Mouse (Mus musculus): ENCODE results near the gene Fhl2.
"Not testable (repeated sequence)": the region's sequence is repeated elsewhere in the genome, so short reads cannot be mapped to it uniquely, and the experiment has no call there.

Gene Fhl2

DNA sequence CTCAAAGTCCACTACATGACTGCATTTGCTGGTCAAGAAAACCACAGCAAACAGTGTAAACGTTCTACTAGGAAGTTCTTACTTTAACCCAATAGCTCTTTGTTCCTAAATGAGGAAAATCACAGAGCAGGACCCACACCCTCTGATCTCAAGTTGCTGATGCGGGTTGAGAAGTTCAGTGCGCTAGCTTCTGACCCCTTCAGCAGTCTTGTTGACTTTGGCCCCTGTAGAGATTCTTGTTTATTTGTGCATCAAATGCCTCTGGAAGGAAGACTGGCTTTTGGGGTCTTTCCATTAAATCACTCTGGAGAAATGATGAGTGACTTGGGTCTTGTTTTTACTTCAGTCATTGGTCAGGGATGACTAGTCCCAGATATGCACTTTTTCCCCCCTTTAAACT, 46.6 kb downstream of the Fhl2 start:
- DNase-seq (ENCODE audit: low spot score) = no peak

DNA sequence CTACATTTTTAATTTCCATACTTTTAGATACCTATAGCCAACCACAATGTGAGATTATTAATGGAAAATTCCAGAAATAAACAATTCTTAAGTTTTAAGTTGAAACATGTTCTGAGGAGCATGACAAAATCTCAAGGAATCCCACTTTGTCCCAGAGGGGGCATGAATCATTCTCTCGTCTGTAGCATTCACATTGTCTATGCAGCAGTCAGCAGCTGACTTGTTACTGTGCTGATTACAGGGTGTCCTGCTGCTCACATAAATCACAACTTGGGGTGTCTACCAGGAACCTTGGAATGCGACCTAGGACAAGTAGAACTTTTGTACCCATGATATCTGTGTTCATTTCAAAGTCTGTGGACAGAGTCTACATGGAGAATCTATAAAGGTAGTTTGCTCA, 49.3 kb downstream of the Fhl2 start:
- DNase-seq (ENCODE audit: low spot score) = no peak

DNA sequence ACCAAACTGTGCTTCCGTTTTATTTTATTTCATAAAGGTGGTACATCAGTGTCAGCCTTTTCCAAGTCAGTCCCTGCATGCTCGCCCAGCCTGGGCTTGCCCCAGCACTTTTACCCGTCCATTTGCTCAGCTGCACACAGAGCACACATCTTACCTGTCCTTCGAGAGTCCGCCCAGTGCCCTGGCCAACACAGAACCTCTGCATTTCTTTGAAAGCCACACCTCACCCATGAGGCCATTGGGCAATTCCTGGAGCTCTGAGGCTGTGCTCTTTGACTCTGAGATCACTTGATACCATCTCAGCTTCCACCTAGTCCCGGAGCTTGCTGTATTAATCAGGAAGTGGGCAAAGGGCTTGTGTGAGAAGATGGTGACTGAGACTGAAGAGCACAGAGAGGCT, 51.4 kb downstream of the Fhl2 start:
- DNase-seq (ENCODE audit: low spot score) = no peak

DNA sequence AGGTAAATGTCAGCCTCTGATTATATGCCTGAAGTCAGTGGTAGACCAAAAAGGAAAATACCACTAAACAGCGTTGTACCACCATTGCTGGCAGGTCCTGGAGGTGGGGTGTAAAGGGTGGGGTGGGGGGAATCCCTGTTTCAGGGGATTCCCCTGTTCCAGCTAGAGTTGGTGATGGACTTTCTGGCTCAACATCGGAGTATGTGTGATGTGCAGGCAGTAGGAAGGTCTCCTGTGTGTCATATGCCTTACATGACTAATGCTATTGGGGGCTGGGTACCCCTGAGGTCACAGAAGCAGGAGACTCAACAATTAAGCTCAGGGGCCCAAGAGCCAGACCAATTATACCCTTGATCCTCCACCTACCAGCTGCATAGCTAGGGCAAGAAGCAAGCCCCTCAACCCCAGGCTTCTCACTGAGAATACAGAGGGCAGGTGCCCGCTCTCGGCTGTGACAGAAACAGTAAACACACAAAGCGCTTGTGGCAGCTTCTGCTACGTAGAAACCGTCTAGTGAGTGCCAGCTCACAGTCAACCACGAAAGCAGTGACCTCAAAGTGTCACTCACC, 52.4 kb downstream of the Fhl2 start:
- no peak for DNase-seq (ENCODE audit: low spot score)

DNA sequence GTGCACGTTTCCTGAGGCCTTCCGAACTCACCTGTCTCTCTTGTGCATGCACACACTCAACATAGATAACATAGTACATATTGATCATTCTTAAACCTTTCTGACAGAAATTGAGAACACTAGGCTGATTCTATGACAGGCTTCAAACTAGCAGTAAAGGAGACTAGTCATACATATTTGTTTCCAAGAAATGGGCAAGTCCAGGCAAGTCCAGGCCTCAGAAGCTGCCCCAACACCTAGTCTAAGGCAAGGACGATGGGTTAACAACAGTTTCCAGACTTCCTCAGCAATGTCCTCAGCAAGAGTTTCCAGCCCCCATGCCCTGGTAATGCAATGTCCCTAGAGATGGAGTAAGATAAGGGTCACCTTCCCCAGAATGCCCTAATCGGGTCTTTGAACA, 53.0 kb downstream of the Fhl2 start:
- no peak for DNase-seq (ENCODE audit: low spot score)

DNA sequence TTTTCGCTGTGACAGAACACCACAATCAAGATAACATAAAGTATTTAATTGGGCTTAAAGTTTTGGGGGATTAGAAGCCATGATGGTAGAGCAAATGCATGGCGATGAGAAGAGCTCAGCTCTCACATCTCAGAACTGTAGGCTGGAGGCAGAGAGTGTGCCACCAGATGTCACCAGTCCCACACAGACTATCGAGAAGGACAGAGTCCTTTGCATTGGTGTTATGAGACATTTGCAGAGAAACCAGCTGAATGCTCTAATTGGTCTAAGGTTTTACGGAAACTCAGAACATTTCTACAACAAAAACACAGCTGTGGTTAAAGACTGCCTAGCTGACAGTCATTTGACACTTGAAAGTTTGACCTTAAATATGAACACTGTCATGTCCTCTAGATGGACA, 53.5 kb downstream of the Fhl2 start:
- DNase-seq (ENCODE audit: low spot score) = no peak

DNA sequence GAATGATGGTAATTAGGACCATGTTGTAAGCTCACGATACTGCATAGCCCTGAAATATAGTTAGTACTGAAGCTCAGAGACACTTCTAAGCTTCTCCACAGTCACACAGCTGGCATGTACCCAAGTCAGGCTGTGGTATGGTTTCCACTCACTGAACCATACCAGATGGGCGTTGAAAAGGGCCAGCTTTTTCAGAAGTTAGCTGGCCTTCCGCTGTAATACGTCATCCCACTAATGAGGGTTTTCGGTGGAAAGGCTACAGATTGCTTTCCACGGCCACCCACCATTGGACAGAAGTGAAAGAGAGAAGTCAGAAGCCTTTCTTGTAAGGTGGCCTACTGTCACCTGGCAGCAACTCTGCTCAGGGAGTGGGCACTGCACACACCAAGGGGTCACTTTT, 53.9 kb downstream of the Fhl2 start:
- DNase-seq (ENCODE audit: low spot score) = no peak

DNA sequence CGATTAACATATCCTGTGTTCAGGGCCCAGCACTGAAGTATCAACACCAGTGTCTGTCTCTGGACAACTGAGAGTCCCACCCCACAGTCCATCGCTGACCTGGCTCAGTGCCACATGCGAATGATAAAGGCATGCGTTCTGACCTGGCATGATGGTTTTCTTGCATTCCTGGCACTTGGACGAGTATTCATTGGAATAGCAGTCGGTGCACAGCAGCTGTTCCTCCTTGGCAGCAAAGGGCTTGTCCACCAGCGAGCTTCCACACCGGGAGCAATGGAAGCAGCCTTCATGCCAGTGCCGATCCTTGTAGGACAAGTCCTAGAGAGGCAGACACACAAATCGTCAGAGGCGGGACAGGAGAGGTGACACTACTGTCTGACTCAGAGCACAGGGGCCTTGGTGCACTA, 55.2 kb downstream of the Fhl2 start:
- no peak for DNase-seq (ENCODE audit: low spot score)

DNA sequence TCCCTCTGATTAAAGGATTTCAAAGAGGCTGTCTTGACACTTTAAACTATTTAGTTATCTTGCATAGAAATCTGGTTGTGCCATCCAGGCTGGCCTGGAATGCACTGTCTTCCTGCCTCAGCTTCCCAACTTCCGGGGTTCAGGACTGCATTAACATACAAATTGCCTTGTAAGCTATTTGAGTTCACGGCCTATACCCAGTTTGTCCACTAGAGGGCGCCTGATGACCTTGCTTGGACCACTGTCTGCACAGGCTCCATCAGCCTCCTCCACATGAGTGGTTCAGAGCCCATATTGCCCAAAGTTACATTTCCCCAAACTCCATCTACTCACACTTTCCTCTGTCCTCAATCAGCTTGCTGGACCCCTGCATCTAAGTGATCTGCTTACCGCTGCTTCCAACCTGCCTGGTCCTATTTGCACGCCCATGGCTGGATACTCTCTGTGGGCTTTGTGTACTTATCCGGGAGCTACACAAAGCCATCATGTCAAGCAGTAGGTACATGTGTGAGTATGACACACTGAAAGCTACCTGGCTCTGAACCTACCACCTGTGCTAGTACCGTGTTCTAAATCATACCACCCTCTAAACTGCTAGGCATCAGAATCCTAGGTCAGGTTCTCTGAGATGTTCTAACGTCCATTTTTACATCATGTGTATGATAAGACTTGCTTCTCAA, 57.1 kb downstream of the Fhl2 start:
- DNase-seq (ENCODE audit: low spot score) = peak; percentile 93

DNA sequence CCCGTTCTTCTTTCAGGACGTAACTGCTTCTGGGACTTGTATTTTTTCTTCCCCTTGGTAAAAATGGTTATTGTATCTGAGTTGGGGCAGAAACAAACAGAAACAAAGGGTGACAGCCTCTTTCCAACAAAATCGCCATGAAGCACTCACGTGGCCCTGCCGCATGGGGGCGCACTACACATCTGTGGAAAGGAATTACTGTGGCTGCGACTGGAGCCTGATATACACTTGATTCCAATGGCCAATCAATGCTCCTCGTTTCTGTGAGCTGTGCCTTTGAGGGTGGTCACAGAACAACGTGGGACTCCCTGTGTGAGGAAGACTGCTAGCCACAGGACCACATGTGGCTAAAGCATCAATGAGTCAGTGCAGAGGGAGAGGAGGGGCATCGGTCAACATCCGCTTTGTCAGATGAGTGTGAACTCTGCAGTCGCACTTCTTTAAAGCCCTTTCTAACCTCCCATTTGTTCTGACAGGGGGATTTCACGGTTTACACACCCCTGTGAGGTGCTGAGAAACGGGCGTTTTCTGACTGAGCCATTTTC, 58.4 kb downstream of the Fhl2 start:
- peak; percentile 10 for DNase-seq (ENCODE audit: low spot score)

DNA sequence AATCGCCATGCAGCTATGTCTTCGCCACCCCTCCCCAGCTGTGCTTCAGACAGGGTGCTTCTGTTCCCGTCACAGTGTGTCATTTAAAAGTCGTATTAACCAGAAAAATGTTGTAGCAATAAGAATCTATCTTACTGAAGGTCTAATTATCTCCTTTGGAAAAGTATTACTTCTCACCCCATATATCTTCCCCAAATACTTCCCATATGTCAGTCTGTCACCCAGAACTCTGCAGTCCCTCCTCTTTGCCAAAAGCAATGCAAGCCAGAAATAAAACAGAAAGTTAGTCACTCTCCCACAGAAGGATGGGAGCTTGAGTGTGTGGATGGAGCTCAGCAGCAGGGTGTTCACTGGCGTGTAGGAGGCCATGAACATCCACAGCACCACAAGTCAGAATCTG, 59.5 kb downstream of the Fhl2 start:
- DNase-seq (ENCODE audit: low spot score) = no peak

DNA sequence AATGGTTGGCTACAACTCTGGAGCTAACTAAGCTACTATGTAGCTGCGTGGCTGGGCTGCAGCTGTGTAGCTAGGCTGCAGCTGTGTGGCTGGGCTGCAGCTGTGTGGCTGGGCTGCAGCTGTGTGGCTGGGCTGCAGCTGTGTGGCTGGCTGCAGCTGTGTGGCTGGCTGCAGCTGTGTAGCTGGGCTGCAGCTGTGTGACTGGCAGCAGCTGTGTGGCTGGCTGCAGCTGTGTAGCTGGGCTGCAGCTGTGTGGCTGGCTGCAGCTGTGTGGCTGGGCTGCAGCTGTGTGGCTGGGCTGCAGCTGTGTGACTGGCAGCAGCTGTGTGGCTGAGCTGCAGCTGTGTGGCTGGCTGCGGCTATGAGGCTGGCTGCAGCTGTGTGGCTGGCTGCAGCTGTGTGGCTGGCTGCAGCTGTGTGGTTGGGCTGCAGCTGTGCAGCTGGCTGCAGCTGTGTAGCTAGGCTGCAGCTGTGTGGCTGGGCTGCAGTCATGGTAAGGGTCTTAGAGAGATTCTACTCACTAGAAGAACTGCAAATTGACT, 60.2 kb downstream of the Fhl2 start:
- DNase-seq (ENCODE audit: low spot score) = not testable (repeated sequence)

DNA sequence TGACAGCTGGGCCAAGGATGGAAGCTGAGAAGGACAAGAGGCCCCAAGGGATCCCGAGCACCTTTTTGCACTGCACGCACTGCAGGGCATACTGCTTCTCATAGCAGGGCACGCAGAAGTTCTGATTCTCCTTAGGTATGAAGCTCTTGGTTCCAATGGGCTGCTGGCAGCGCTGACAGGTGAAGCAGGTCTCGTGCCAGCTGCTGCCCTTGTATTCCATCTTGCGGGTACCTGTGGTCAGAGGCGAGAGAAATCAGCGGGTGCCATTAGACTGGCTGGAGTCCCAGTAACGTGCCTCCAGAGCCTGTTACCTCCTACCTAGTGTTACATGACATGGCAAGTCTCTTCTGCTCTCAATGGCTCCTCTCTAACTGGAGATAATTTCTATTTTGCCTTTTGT, 65.2 kb downstream of the Fhl2 start:
- DNase-seq (ENCODE audit: low spot score) = no peak

DNA sequence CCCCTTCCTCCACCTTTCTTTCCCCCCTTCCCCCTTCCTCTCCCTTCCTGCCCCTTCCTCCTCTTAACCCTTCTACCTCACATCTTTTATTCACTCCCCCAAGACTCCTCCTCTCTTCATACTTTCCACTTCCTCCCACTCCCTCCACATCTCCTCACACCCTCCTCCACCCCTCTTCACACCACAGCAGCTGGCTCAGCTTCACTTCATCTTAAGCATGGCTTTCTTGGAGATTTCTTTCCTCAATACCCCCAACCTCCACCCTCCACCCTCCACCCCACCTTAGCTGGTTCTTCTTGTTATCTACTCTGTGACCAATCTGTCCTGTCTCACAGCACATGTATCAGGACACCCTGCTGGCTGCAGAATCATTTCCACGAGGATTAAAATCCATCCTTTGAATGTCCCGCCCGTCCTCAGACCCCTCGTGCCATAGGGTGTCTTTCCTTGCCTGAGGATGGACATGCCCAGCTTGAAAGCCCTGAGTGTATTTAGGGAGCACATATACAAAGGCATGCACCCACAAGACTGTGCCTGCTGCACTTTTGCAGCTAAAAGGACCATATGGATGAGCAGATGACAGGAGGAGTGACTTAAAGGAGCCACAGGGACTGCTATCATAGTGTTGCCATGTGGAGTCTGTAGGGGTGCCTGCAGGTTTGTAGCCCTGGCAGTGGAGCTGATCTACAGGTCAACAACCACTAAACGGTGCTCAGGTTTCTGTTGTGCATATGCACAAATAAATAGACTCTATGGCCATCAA, 66.4 kb downstream of the Fhl2 start:
- DNase-seq (ENCODE audit: low spot score) = no peak

DNA sequence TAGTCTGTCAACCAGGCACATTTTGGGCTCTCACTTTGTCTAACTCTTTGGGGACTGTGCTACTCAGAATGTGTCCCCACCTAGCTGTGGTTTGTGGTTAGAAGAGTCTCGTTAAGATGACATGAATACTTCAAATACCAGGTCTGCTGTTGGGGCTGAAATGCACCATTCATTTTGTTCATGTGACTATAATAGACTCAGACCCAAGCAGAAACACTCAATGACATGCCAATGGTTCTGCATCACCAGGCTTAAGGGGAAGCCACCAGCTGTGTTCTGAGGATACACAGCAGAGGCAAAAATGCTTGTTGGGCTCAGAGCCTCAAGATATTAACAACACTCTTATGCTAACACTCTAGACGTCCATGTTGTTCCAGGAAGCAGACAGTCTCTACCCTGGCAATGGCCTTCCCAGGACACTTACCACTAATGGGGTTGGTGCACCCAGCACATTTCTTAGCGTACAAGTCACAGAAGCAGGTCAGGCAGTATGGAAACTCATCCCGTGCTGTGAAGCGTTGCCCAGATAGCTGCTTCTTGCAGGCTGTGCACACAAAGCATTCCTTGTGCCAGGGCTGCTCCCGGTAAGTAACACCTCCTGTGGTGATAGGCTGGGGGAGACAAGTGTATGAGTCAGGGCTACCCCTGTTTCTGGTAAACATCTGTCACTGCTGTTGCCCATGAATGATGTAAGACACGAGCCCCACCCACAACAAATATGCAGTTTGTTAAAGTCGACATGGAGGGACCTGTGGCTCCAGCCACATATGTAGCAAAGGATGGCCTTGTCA, 68.8 kb downstream of the Fhl2 start:
- no peak for DNase-seq (ENCODE audit: low spot score)

DNA sequence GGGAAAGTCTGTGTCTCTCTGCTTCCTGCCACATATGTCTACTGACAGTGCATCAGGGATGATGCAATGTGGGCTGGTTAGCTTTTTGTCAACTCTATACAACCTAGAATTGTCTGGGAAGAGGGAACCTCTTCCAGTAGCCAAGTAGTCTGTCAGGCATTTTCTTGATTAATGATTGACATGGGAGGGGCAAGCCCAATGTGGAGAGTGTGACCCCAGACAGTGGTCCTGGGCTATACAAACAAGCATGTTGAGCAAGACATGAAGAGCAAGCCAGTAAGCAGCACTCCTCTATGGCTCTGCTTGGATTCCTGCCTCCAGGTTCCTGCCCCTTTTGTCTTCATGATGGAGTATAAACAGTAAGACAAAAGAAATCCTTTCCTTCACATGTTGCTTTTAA, 69.6 kb downstream of the Fhl2 start:
- DNase-seq (ENCODE audit: low spot score) = no peak

DNA sequence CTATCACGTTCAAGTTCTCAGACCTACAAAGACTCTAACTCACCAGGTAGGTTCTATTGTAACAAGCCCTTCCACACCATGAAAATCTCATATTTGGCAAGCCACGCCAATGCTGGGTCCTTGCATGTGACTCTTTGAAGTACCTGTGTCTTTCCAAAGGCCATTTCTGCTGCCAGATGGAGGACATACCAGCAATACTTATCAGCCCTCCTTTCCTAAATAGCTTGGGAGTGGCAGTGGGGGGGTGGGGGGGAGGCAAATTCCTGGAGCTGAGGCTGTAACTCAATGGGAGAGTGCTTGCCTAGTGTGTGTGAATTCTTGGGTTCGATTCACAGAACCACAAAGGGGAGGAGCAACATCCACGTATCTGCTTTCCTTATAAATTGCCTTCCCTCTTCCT, 72.1 kb downstream of the Fhl2 start:
- DNase-seq (ENCODE audit: low spot score) = no peak

DNA sequence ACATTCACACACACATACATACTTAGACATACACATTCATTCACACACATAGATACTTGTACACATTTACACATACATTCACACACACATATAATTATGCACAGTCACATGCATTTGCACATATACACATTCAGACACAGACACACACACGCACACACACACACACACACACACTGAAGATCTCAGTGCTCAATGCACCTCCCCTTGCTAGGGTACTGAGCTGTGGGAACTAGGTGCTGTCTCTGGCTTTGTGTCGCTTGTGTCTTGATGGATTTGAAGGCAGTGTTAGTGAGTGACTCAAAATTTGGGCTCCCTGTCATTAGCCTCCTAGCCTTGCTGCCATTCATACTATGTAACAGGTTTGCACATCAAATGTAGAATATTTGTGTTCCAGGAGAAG, 74.2 kb downstream of the Fhl2 start:
- no peak for DNase-seq (ENCODE audit: low spot score)

DNA sequence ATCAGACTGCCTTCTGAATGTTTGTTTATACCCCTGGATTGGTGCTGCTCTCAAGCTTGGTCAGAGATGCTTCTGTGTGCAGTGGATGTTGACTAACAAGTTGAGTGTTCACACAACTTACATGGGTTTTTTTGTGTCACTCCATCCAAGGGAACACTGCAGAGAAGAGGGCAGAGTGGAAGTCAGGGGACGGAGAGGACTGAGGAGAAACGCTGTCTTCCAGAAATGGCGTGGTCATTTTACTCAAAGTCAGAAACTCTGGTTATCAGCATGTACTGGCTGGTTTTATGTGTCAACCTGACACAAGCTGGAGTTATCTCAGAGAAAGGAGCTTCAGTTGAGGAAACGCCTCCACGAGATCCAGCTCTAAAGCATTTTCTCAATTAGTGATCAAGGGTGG, 75.8 kb downstream of the Fhl2 start:
- DNase-seq (ENCODE audit: low spot score) = no peak

DNA sequence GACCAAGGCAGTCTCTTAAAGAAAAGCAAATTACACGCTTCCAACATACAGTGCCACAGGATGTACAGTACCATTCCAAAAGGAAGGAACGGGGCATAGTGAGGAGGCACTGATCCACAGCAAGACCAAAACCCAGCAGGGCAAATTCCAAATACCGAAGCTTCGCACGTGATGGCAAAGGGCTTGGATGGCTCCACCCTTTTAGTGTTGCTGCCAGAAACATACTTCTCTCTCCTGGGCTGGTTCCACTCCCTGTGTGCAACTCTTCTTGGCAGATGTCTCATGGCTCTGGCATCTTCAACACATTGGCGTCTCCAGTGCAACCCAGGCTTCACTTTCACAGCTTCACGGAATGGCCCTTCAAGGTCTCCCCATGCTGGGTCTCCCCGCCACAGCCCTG, 79.3 kb downstream of the Fhl2 start:
- no peak for DNase-seq (ENCODE audit: low spot score)

DNA sequence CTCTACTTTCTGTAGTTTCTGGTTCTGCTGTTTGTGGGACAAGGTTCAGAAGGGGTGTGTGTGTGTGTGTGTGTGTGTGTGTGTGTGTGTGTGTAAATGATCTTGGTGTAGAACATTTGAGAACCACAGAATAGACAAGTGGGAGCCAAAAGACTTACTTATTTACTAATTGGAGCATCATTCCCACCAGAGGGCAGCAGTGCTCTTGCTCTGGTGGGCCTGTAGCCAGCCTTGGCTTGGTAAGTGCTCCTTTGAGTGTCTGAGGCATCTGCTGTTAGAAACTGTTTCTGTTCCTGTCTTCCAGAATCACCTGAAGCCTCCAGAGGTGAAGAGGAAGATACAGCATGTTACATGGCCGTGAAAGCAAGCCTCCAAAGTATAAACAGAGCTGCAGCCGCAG, 83.9 kb downstream of the Fhl2 start:
- DNase-seq (ENCODE audit: low spot score) = peak; percentile 76

DNA sequence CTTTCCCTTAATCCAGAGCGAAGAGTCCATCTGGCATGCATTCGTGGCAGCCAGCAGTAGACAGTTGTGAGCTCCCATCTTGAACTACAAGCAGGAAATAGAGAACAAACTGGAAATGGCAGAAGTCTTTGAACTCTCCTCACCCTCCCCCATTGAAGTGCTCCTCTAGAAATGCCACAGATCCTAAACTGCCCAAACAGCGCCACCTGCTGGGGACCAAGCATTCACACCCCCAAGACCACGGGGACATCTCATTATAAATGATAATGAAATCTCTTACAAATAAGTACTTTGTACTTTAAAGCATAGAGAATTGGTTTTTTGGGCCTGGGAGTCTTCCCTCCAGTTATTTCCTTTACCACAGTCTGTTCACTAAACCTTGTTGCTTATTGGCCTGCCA, 86.2 kb downstream of the Fhl2 start:
- DNase-seq (ENCODE audit: low spot score) = peak; percentile 73
